ENCODE assay signal across 15 mouse cellular contexts in the genomic region with DNA sequence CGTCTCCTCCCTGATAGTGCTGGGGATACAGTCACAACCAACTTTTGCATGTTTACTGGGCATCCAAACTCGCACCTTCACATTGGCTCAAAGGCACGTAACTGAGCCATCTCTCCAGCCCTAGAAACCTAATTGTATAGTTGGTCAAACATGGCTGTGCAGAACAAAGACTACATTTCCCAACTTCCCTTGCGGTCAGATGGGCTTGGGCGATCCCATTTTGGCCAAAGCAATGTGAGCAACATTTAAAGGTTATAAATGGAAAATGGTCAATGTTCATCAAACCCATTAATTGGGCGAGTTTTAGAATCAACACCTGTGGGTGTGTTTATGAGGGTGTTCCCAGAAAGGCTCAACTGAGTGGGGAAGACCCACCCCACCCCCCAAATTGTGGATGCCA.
"Had no signal": no experiment of that assay in that cellular context is flagged by ENCODE, and none has a peak within 500 bp of the region (broad histone marks: within the 10 kb centered on the region; RNA-seq: fewer than 3 reads in every experiment).

No protein-coding gene starts in this region.

- H3K9me3 ChIP-seq: limb, embryonic 12.5 days; liver, embryonic 13.5 days; midbrain, embryonic 12.5 days; neural tube, embryonic 13.5 days had no signal

- ATAC-seq: liver, postnatal 0 days; midbrain, embryonic 16.5 days had no signal

- H3K36me3 ChIP-seq: limb, embryonic 12.5 days; liver, embryonic 13.5 days; midbrain, embryonic 12.5 days had no signal

- H3K9ac ChIP-seq: limb, embryonic 12.5 days; liver, embryonic 13.5 days; liver, postnatal 0 days; midbrain, embryonic 12.5 days; neural tube, embryonic 13.5 days had no signal

- H3K27me3 ChIP-seq: limb, embryonic 12.5 days; liver, embryonic 13.5 days; midbrain, embryonic 12.5 days; neural tube, embryonic 13.5 days had no signal

- H3K4me1 ChIP-seq: liver, embryonic 13.5 days; midbrain, embryonic 12.5 days; neural tube, embryonic 13.5 days had no signal

- H3K4me3 ChIP-seq: limb, embryonic 12.5 days; liver, embryonic 13.5 days; megakaryocyte, embryonic 14.5 days; midbrain, embryonic 12.5 days; neural tube, embryonic 13.5 days had no signal

- H3K4me2 ChIP-seq: limb, embryonic 12.5 days; liver, embryonic 13.5 days; midbrain, embryonic 12.5 days; neural tube, embryonic 13.5 days had no signal

- H3K27ac ChIP-seq: limb, embryonic 12.5 days; liver, embryonic 13.5 days; macrophage; midbrain, embryonic 12.5 days; neural tube, embryonic 13.5 days had no signal

- DNase-seq: kidney, adult 18-20 months; kidney, postnatal 10 days; liver; liver, embryonic 13.5 days; liver, postnatal 0 days; retina, postnatal 1 day; right cerebral cortex, postnatal 4 days; spleen, adult 18-20 months; thymus, postnatal 4 days had no signal
